Mouse (Mus musculus): ENCODE measurements around the gene Lrrc18. TPM values are rescaled to one million over a fixed set of nuclear protein-coding genes. Genes with fewer than 3 reads are reported as not detected.

Gene Lrrc18
- polyA plus RNA-seq, 1 experiment from 2014 or later = 0.17 TPM

- ATAC-seq (ENCODE audit: low FRiP score, low TSS enrichment) = no peak
- WGBS = 74% methylated on average over 10 of the region's 10 CpGs
- H3K36me3 ChIP-seq (ENCODE audit: control insufficient read depth, insufficient read depth, low read length) = no peaks in the 10 kb centered on the region
- no peak for DNase-seq (ENCODE audit: low spot score)
- no peak overlapping the region for H3K4me3 ChIP-seq (ENCODE audit: low read depth, low read length)
- no peak overlapping the region for H3K9ac ChIP-seq (ENCODE audit: low read length)
- no peaks in the 10 kb centered on the region for H3K4me1 ChIP-seq (replicated peaks; ENCODE audit: control insufficient read depth, insufficient read depth)
- H3K27ac ChIP-seq (replicated peaks) = no peak overlapping the region
- no peaks in the 10 kb centered on the region for H3K27me3 ChIP-seq (ENCODE audit: control insufficient read depth, insufficient read depth, low read length)
- no peak overlapping the region for H3K4me2 ChIP-seq (replicated peaks; ENCODE audit: low read depth)
- TF ChIP-seq EP300 (optimal IDR thresholded peaks at IDR 0.05) (no peak), CTCF (IDR thresholded peaks at IDR 0.05; ENCODE audit: low read depth) (no peak)
- H3K9me3 ChIP-seq (ENCODE audit: control insufficient read depth, low read length) = no peaks in the 10 kb centered on the region
Observed at GRCm38 (mm10) chr14:32964742-32965141, 26.4 kb upstream of the Lrrc18 start.

- 74% methylated on average over 9 of the region's 9 CpGs for WGBS
- Histone ChIP-seq H3K36me3 (ENCODE audit: control insufficient read depth, insufficient read depth, low read length) (no peaks in the 10 kb centered on the region), H3K9ac (ENCODE audit: low read length) (no peak overlapping the region), H3K27ac (replicated peaks) (no peak overlapping the region), H3K4me2 (replicated peaks; ENCODE audit: low read depth) (no peak overlapping the region), H3K9me3 (ENCODE audit: control insufficient read depth, low read length) (no peaks in the 10 kb centered on the region), H3K27me3 (ENCODE audit: control insufficient read depth, insufficient read depth, low read length) (no peaks in the 10 kb centered on the region), H3K4me1 (replicated peaks; ENCODE audit: control insufficient read depth, insufficient read depth) (no peaks in the 10 kb centered on the region), H3K4me3 (ENCODE audit: low read depth, low read length) (no peak overlapping the region)
- ATAC-seq (ENCODE audit: low FRiP score, low TSS enrichment) (no peak), DNase-seq (ENCODE audit: low spot score) (no peak)
- no peak for TF ChIP-seq EP300 (optimal IDR thresholded peaks at IDR 0.05)
- no peak for TF ChIP-seq CTCF (IDR thresholded peaks at IDR 0.05; ENCODE audit: low read depth)
Observed at GRCm38 (mm10) chr14:32970700-32971099, 20.5 kb upstream of the Lrrc18 start.

GRCm38 (mm10) chr14:32984176-32984738, 6.9 kb upstream of the Lrrc18 start:
- ATAC-seq (ENCODE audit: low FRiP score, low TSS enrichment) (no peak), DNase-seq (ENCODE audit: low spot score) (no peak)
- H3K27ac ChIP-seq (replicated peaks) = no peak overlapping the region
- no peak overlapping the region for H3K9ac ChIP-seq (ENCODE audit: low read length)
- H3K36me3 ChIP-seq (ENCODE audit: control insufficient read depth, insufficient read depth, low read length) = no peaks in the 10 kb centered on the region
- H3K9me3 ChIP-seq (ENCODE audit: control insufficient read depth, low read length) = no peaks in the 10 kb centered on the region
- 53% methylated on average over 6 of the region's 6 CpGs for WGBS
- no peaks in the 10 kb centered on the region for H3K27me3 ChIP-seq (ENCODE audit: control insufficient read depth, insufficient read depth, low read length)
- TF ChIP-seq CTCF (IDR thresholded peaks at IDR 0.05; ENCODE audit: low read depth) = no peak
- no peak for TF ChIP-seq EP300 (optimal IDR thresholded peaks at IDR 0.05)
- H3K4me2 ChIP-seq (replicated peaks; ENCODE audit: low read depth) = no peak overlapping the region
- H3K4me3 ChIP-seq (ENCODE audit: low read depth, low read length) = no peak overlapping the region
- H3K4me1 ChIP-seq (replicated peaks; ENCODE audit: control insufficient read depth, insufficient read depth) = no peaks in the 10 kb centered on the region

- 58% methylated on average over 4 of the region's 4 CpGs for WGBS
- ATAC-seq (ENCODE audit: low FRiP score, low TSS enrichment) (no peak), DNase-seq (ENCODE audit: low spot score) (no peak)
- H3K9me3 ChIP-seq (ENCODE audit: control insufficient read depth, low read length) = no peaks in the 10 kb centered on the region
- H3K4me3 ChIP-seq (ENCODE audit: low read depth, low read length) = no peak overlapping the region
- H3K27me3 ChIP-seq (ENCODE audit: control insufficient read depth, insufficient read depth, low read length) = no peaks in the 10 kb centered on the region
- no peaks in the 10 kb centered on the region for H3K4me1 ChIP-seq (replicated peaks; ENCODE audit: control insufficient read depth, insufficient read depth)
- H3K36me3 ChIP-seq (ENCODE audit: control insufficient read depth, insufficient read depth, low read length) = no peaks in the 10 kb centered on the region
- H3K27ac ChIP-seq (replicated peaks) = no peak overlapping the region
- H3K9ac ChIP-seq (ENCODE audit: low read length) = no peak overlapping the region
- no peak overlapping the region for H3K4me2 ChIP-seq (replicated peaks; ENCODE audit: low read depth)
- TF ChIP-seq EP300 (optimal IDR thresholded peaks at IDR 0.05) (no peak), CTCF (IDR thresholded peaks at IDR 0.05; ENCODE audit: low read depth) (no peak)
Observed at GRCm38 (mm10) chr14:32986659-32987058, 4.5 kb upstream of the Lrrc18 start.

GRCm38 (mm10) chr14:32994954-32995636, 3.9 kb downstream of the Lrrc18 start:
- Histone ChIP-seq H3K27me3 (ENCODE audit: control insufficient read depth, insufficient read depth, low read length) (no peaks in the 10 kb centered on the region), H3K9me3 (ENCODE audit: control insufficient read depth, low read length) (no peaks in the 10 kb centered on the region), H3K27ac (replicated peaks) (no peak overlapping the region), H3K4me2 (replicated peaks; ENCODE audit: low read depth) (peak overlapping the region; percentile 46), H3K4me1 (replicated peaks; ENCODE audit: control insufficient read depth, insufficient read depth) (peaks cover 4% of the 10 kb centered on the region; the same call in 1 of the 2 replicates), H3K36me3 (ENCODE audit: control insufficient read depth, insufficient read depth, low read length) (no peaks in the 10 kb centered on the region), H3K9ac (ENCODE audit: low read length) (peak overlapping the region; percentile 18; the same call in 1 of the 2 replicates), H3K4me3 (ENCODE audit: low read depth, low read length) (0 out of 2 replicates have a peak overlapping the region, but pooled peaks have one; percentile 13)
- peak; percentile 40 for ATAC-seq (ENCODE audit: low FRiP score, low TSS enrichment)
- WGBS = 12% methylated on average over 10 of the region's 10 CpGs
- no peak for TF ChIP-seq CTCF (IDR thresholded peaks at IDR 0.05; ENCODE audit: low read depth)
- no peak for TF ChIP-seq EP300 (optimal IDR thresholded peaks at IDR 0.05)
- peak; percentile 53 for DNase-seq (ENCODE audit: low spot score)

GRCm38 (mm10) chr14:32999511-32999910, 8.3 kb downstream of the Lrrc18 start:
- Histone ChIP-seq H3K4me2 (replicated peaks; ENCODE audit: low read depth) (no peak overlapping the region), H3K9me3 (ENCODE audit: control insufficient read depth, low read length) (no peaks in the 10 kb centered on the region), H3K27ac (replicated peaks) (no peak overlapping the region), H3K27me3 (ENCODE audit: control insufficient read depth, insufficient read depth, low read length) (no peaks in the 10 kb centered on the region), H3K9ac (ENCODE audit: low read length) (no peak overlapping the region), H3K36me3 (ENCODE audit: control insufficient read depth, insufficient read depth, low read length) (no peaks in the 10 kb centered on the region), H3K4me3 (ENCODE audit: low read depth, low read length) (no peak overlapping the region), H3K4me1 (replicated peaks; ENCODE audit: control insufficient read depth, insufficient read depth) (peaks cover 4% of the 10 kb centered on the region; the same call in 1 of the 2 replicates)
- ATAC-seq (ENCODE audit: low FRiP score, low TSS enrichment) (no peak), DNase-seq (ENCODE audit: low spot score) (no peak)
- 47% methylated on average over 10 of the region's 10 CpGs for WGBS
- TF ChIP-seq EP300 (optimal IDR thresholded peaks at IDR 0.05) = no peak
- TF ChIP-seq CTCF (IDR thresholded peaks at IDR 0.05; ENCODE audit: low read depth) = no peak
